Mouse (Mus musculus) liver, adult 2 months (tissue): Measurements from ENCODE around the gene Sox5. TPM values are rescaled to one million over a fixed set of nuclear protein-coding genes. Genes with fewer than 3 reads are reported as not detected.

Source experiments
- DNase-seq: peaks from one replicate; pipeline ENCODE4 v3.0.0-alpha.2; 2011; ENCODE audit warnings: low read depth, low spot score; ENCODE audit errors: extremely low read depth
- H3K27ac ChIP-seq: fragments of 200-500 bp; replicated peaks from 2 replicates; pipeline ENCODE4 v1.5.1; 2012; ENCODE audit warnings: low read depth, mild to moderate bottlenecking, control low read depth, inconsistent platforms, low read length; ENCODE audit not compliant: insufficient read depth
- H3K27me3 ChIP-seq: fragments of 200-500 bp; 2 replicates; pipeline ENCODE4 v1.6.1; 2012; ENCODE audit warnings: mild to moderate bottlenecking, moderate library complexity, low read length, inconsistent platforms; ENCODE audit not compliant: control insufficient read depth, insufficient read depth
- H3K36me3 ChIP-seq: fragments of 200-500 bp; 2 replicates; pipeline ENCODE4 v1.6.1; 2012; ENCODE audit warnings: low read length, inconsistent platforms; ENCODE audit not compliant: control insufficient read depth, insufficient read depth
- H3K4me1 ChIP-seq: fragments of 200-500 bp; 2 replicates; pipeline ENCODE4 v1.6.1; 2011; ENCODE audit warnings: low read length; ENCODE audit not compliant: control insufficient read depth, insufficient read depth
- H3K4me3 ChIP-seq: fragments of 200-500 bp; 2 replicates; pipeline ENCODE4 v1.5.1; 2011; ENCODE audit warnings: low read depth, mild to moderate bottlenecking, control low read depth, low read length, moderate library complexity; ENCODE audit not compliant: insufficient read depth
- H3K79me2 ChIP-seq: fragments of 200-500 bp; 2 replicates; pipeline ENCODE4 v1.6.1; 2012; ENCODE audit warnings: inconsistent platforms, mild to moderate bottlenecking, low read length, moderate library complexity; ENCODE audit not compliant: control insufficient read depth, insufficient read depth
- H3K9ac ChIP-seq: fragments of 200-500 bp; 2 replicates; pipeline ENCODE4 v1.6.1; 2012; ENCODE audit warnings: low read depth, mild to moderate bottlenecking, control low read depth, inconsistent platforms, low read length
- CTCF ChIP-seq: fragments of 200-500 bp; IDR thresholded peaks from 2 replicates; pipeline ENCODE4 v1.5.1; 2011; ENCODE audit warnings: low read depth, low read length, control low read depth
- POLR2A ChIP-seq: fragments of 200-500 bp; IDR thresholded peaks from 2 replicates; pipeline ENCODE4 v1.6.1; 2011; ENCODE audit warnings: low read length, control low read depth; ENCODE audit not compliant: insufficient read depth; ENCODE audit errors: extremely low read depth
- WGBS: fragments of 180-500 bp; shearing (Covaris S2); methylation state at CpG from one replicate; pipeline ENCODE4 v1.1.7; 2018; 5-methylcytosine and 5-hydroxymethylcytosine counted together
- polyA plus RNA-seq: library from polyadenylated mRNA; depleted of rRNA; stranded (reverse); fragments of >200 nt; gene quantifications from 2 replicates; pipeline ENCODE4 v1.2.3, GENCODE M21; 2012; rRNA removed
- total RNA-seq: library from RNA; depleted of rRNA; stranded (reverse); fragments of >200 nt; gene quantifications from 2 replicates; pipeline ENCODE4 v1.2.3, GENCODE M21; 2014; rRNA removed

Sox5 gene
- total RNA-seq (31.6 and 37.5 TPM in 2 replicates), polyA plus RNA-seq (6.7 and 7.5 TPM in 2 replicates)

DNA sequence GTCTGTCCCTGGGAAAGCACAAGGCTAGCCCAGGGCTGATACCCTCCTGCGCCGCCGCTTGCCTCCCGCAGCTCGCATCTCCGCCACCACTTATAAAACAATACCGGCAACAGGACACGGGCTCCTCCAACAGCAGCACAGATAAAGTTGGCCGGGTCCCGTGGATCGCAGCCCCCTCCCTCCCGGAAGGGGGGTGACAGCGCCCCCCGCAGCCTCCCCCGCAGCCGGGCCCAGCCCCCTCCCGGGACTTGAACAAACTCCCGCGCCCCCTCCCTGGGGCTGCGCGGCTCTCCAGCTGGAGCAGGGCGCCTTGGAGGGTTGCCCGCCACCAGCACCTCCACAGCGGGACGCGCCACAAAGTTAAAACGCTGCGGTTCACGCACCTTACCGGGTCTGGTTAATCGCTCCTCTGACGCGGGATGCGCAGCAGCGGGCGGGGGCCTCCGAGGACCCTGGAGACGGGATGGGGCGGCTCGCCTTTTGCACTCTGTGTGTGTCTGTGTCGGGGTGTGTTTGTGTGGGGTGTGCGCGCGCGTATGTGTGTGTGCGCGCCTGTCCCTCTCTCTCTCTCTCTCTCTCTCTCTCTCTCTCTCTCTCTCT, at the start of gene Sox5:
Gene Sox5 (minus strand): TSS at position 547 of the 600 bp plus-strand sequence.
- 1% methylated on average over 45 of the region's 47 CpGs for WGBS
- H3K27ac ChIP-seq, result peak within 1 kb of the TSS; percentile 59
- TF ChIP-seq POLR2A (no peak), CTCF (no peak)

DNA sequence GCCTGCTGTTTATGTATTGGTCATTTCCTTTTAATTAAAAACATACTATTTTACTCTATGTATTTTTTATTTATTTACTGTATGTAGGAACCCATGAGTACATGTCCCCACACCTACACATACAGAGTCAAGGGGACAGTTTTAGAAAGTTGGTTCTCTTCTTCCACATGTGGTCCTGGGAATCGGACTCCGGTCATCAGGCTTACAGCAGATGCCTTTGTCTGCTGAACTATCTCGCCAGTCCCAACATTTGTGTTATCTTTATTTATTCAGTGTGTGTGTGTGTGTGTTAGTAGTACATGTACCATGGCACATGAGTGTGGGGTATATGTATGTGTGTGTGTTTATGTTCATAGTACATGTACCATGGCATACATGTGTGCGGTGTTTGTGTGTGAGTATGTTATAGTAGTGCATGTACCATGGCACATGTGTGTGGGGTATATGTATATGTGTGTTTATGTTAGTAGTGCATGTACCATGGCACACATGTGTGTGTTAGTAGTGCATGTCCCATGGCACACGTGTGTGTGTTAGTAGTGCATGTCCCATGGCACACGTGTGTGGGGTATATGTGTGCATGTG, 43.3 kb upstream of the Sox5 start:
- Histone ChIP-seq H3K79me2 (no peaks in the 10 kb centered on the region), H3K27me3 (no peaks in the 10 kb centered on the region), H3K4me1 (no peaks in the 10 kb centered on the region), H3K36me3 (no peaks in the 10 kb centered on the region), H3K27ac (no peak overlapping the region), H3K9ac (no peak overlapping the region), H3K4me3 (no peak overlapping the region)
- no peak for TF ChIP-seq CTCF
- no peak for TF ChIP-seq POLR2A
- 97% methylated on average over 6 of the region's 6 CpGs for WGBS
- no peak for DNase-seq

More for the DNA sequence above, at the start of gene Sox5:
- Histone ChIP-seq H3K27me3 (no peaks in the 10 kb centered on the region), H3K79me2 (peaks cover 7% of the 10 kb centered on the region; the same call in 1 of the 2 replicates), H3K36me3 (no peaks in the 10 kb centered on the region), H3K4me1 (peaks cover 10% of the 10 kb centered on the region), H3K4me3 (peak within 1 kb of the TSS; percentile 79), H3K9ac (peak within 1 kb of the TSS; percentile 86)
- peak; percentile 19 for DNase-seq

DNA sequence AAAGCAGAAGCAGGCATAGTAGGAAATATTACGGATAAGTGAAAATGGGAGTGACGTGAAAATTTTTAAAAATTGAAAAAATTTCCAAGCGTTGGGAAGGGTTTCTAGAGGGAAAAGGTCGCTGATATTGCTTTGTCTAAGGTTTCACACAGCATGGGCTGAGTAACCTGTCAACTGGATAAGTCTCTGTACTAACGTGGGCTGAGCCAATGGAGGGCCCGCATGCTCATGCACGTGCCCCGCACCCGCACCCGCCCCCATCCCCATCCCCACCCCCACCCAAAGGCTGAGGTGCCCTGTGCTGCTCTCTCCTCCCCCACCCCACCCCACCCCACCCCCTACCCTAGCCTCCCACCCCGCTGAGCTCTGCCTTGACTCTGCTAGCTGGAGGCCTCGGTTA, 42.4 kb upstream of the Sox5 start:
- no peaks in the 10 kb centered on the region for H3K4me1 ChIP-seq
- H3K79me2 ChIP-seq, result no peaks in the 10 kb centered on the region
- no peak overlapping the region for H3K9ac ChIP-seq
- no peak for DNase-seq
- TF ChIP-seq CTCF (no peak), POLR2A (no peak)
- no peaks in the 10 kb centered on the region for H3K27me3 ChIP-seq
- H3K36me3 ChIP-seq, result no peaks in the 10 kb centered on the region
- H3K27ac ChIP-seq, result no peak overlapping the region
- WGBS, result 82% methylated on average over 12 of the region's 12 CpGs
- no peak overlapping the region for H3K4me3 ChIP-seq

DNA sequence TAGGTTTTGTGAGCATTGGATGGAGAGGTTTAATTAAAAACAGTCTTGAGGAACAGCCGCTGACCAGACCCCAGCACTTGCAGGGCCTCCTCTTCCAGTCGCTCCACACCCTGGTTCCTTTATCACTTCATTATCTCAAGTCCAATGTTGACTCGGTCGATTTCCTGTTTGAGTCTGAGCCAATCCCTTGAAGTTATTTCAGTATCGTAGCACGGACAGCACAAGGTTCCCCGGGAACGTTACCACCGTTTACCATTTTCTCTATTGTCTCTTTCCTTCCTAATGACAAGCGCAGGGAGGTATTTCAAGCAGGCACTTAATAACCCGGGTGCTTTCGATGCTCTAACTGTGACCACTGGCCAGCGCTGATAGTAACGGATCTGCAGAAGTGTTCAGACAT, 40.8 kb upstream of the Sox5 start:
- peak; percentile 67 for DNase-seq
- Histone ChIP-seq H3K4me1 (no peaks in the 10 kb centered on the region), H3K79me2 (no peaks in the 10 kb centered on the region), H3K27me3 (no peaks in the 10 kb centered on the region), H3K9ac (no peak overlapping the region), H3K36me3 (no peaks in the 10 kb centered on the region), H3K4me3 (no peak overlapping the region), H3K27ac (no peak overlapping the region)
- TF ChIP-seq POLR2A (no peak), CTCF (no peak)
- 8% methylated on average over 14 of the region's 14 CpGs for WGBS

DNA sequence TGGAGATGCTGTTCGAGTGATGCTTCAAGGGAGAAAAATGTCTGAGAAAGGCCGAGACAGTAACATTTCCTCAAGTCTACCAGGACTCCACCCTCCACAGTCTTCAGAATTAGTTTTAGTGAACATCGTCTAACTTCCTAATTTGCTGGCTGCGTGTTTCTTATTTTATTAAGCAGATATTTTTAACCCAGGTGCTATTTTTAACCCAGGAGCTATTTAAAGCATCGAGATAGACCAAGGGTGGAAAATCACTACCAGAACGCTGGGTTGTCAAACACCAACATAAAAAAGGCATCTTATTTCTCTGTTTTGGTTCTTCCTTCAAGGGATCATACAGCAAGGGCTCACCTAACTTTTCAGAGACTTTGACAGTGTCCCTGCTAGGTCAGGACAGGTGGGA, 39.2 kb upstream of the Sox5 start:
- no peaks in the 10 kb centered on the region for H3K27me3 ChIP-seq
- DNase-seq, result no peak
- no peak overlapping the region for H3K9ac ChIP-seq
- no peaks in the 10 kb centered on the region for H3K36me3 ChIP-seq
- no peak overlapping the region for H3K27ac ChIP-seq
- no peaks in the 10 kb centered on the region for H3K4me1 ChIP-seq
- TF ChIP-seq CTCF (no peak), POLR2A (no peak)
- no peak overlapping the region for H3K4me3 ChIP-seq
- no peaks in the 10 kb centered on the region for H3K79me2 ChIP-seq
- 83% methylated on average over 6 of the region's 6 CpGs for WGBS

DNA sequence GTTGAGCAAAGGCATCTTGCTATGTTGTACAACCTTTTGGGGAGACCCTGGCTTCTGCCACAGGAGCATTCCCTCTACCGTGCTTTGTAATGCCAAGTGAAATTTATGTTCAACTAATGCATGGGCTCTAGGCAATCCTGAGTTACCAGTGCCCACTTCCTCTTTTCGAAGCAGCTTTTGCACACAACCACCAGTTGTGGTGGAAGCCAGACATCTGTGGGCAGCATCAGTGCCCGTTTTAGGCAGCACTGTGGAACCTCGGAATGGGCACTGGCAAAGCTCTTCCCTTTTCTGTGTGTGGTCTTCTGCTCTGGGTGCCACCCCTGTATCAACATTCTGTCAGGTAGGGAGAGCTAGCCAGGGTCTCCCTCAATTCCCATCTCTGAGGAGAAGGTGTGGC, 36.2 kb upstream of the Sox5 start:
- Histone ChIP-seq H3K27me3 (no peaks in the 10 kb centered on the region), H3K4me3 (no peak overlapping the region), H3K9ac (no peak overlapping the region), H3K36me3 (no peaks in the 10 kb centered on the region), H3K79me2 (no peaks in the 10 kb centered on the region), H3K27ac (no peak overlapping the region), H3K4me1 (peaks cover 2% of the 10 kb centered on the region; the same call in 1 of the 2 replicates)
- 90% methylated on average over 4 of the region's 4 CpGs for WGBS
- DNase-seq, result no peak
- no peak for TF ChIP-seq POLR2A
- no peak for TF ChIP-seq CTCF
